Mouse (Mus musculus): ENCODE results near the gene Olfr628. TPM values are rescaled to one million over a fixed set of nuclear protein-coding genes. Genes with fewer than 3 reads are reported as not detected.

The Olfr628 gene
- polyA plus RNA-seq (2012; rRNA removed), result not detected in 2 replicates

GRCm38 (mm10) chr7:103730074-103730473 lies at the start of gene Olfr628:
Olfr628 (plus strand) TSS chr7:103730374.

GRCm38 (mm10) chr7:103682420-103682819 lies 47.8 kb upstream of the Olfr628 start, which contains the start of gene Olfr625-ps1:
Olfr625-ps1 (plus strand) TSS chr7:103682720.

GRCm38 (mm10) chr7:103714371-103714770 lies 15.8 kb upstream of the Olfr628 start, which contains the start of gene Olfr243:
Olfr243 (plus strand) TSS chr7:103714671.

GRCm38 (mm10) chr7:103744843-103745242 lies 14.7 kb downstream of the Olfr628 start, which contains the start of gene Olfr629:
Olfr629 (minus strand) TSS chr7:103744943.

GRCm38 (mm10) chr7:103757233-103757632 lies 27.1 kb downstream of the Olfr628 start, which contains the start of gene Olfr630:
Olfr630 (minus strand) TSS chr7:103757333.

GRCm38 (mm10) chr7:103771494-103771893 lies 41.3 kb downstream of the Olfr628 start, which contains the start of gene Olfr69:
Olfr69 (minus strand) TSS chr7:103771594.

GRCm38 (mm10) chr7:103779598-103779997 lies 49.4 kb downstream of the Olfr628 start, which contains the start of gene Olfr68:
Olfr68 (minus strand) TSS chr7:103779698.

Other genes starting within 250 kb of the Olfr628 start
- not detected in 2 replicates for gene Olfr609, start 232.3 kb upstream of the Olfr628 start, polyA plus RNA-seq (2012; rRNA removed)
- not detected in 2 replicates for gene Olfr610, start 218.3 kb upstream of the Olfr628 start, polyA plus RNA-seq (2012; rRNA removed)
- gene Olfr611, start 209.5 kb upstream of the Olfr628 start, polyA plus RNA-seq (2012; rRNA removed), result not detected in 2 replicates
- not detected in 2 replicates for gene Olfr612, start 187.7 kb upstream of the Olfr628 start, polyA plus RNA-seq (2012; rRNA removed)
- not detected in 2 replicates for gene Olfr613, start 182.3 kb upstream of the Olfr628 start, polyA plus RNA-seq (2012; rRNA removed)
- gene Olfr615, start 174.3 kb upstream of the Olfr628 start, polyA plus RNA-seq (2012; rRNA removed), result not detected in 2 replicates
- gene Olfr616, start 161.2 kb upstream of the Olfr628 start, polyA plus RNA-seq (2012; rRNA removed), result not detected in 2 replicates
- gene Olfr617, start 157.3 kb upstream of the Olfr628 start, polyA plus RNA-seq (2012; rRNA removed), result not detected in 2 replicates
- not detected in 2 replicates for gene Olfr618, start 140.3 kb upstream of the Olfr628 start, polyA plus RNA-seq (2012; rRNA removed)
- not detected in 2 replicates for gene Olfr619, start 129.8 kb upstream of the Olfr628 start, polyA plus RNA-seq (2012; rRNA removed)
- not detected in 2 replicates for gene Olfr620, start 117.8 kb upstream of the Olfr628 start, polyA plus RNA-seq (2012; rRNA removed)
- not detected in 2 replicates for gene Olfr622, start 87.7 kb upstream of the Olfr628 start, polyA plus RNA-seq (2012; rRNA removed)
- not detected in 2 replicates for gene Olfr623, start 66.7 kb upstream of the Olfr628 start, polyA plus RNA-seq (2012; rRNA removed)
- gene Olfr624, start 59.2 kb upstream of the Olfr628 start, polyA plus RNA-seq (2012; rRNA removed), result not detected in 2 replicates
- gene Olfr625-ps1, start 47.7 kb upstream of the Olfr628 start, polyA plus RNA-seq (2012; rRNA removed), result not detected in 2 replicates
- not detected in 2 replicates for gene Olfr243, start 15.7 kb upstream of the Olfr628 start, polyA plus RNA-seq (2012; rRNA removed)
- not detected in 2 replicates for gene Olfr629, start 14.6 kb downstream of the Olfr628 start, polyA plus RNA-seq (2012; rRNA removed)
- gene Olfr630, start 27.0 kb downstream of the Olfr628 start, polyA plus RNA-seq (2012; rRNA removed), result not detected in 2 replicates
- gene Olfr69, start 41.2 kb downstream of the Olfr628 start, polyA plus RNA-seq (2012; rRNA removed), result not detected in 2 replicates
- gene Olfr68, start 49.3 kb downstream of the Olfr628 start, polyA plus RNA-seq (2012; rRNA removed), result not detected in 2 replicates
- gene Olfr67, start 61.4 kb downstream of the Olfr628 start, polyA plus RNA-seq (2012; rRNA removed), result not detected in 2 replicates
- gene Hbb-bt, start 83.6 kb downstream of the Olfr628 start, polyA plus RNA-seq (2012; rRNA removed), result 211 and 248 TPM in 2 replicates
- gene Hbb-bs, start 97.7 kb downstream of the Olfr628 start, polyA plus RNA-seq (2012; rRNA removed), result 1,468 and 1,656 TPM in 2 replicates
- not detected in 2 replicates for gene Hbb-bh2, start 110.1 kb downstream of the Olfr628 start, polyA plus RNA-seq (2012; rRNA removed)
- gene Hbb-bh1, start 112.8 kb downstream of the Olfr628 start, polyA plus RNA-seq (2012; rRNA removed), result not detected in 2 replicates
- gene Hbb-y, start 122.8 kb downstream of the Olfr628 start, polyA plus RNA-seq (2012; rRNA removed), result 1.0 and 1.8 TPM in 2 replicates
- gene Olfr66, start 155.9 kb downstream of the Olfr628 start, polyA plus RNA-seq (2012; rRNA removed), result not detected in 2 replicates
- not detected in 2 replicates for gene Olfr64, start 164.1 kb downstream of the Olfr628 start, polyA plus RNA-seq (2012; rRNA removed)
- not detected in 2 replicates for gene Olfr65, start 173.1 kb downstream of the Olfr628 start, polyA plus RNA-seq (2012; rRNA removed)
- gene Olfr631, start 198.5 kb downstream of the Olfr628 start, polyA plus RNA-seq (2012; rRNA removed), result not detected in 2 replicates
- 0.03 TPM in 1 of 2 replicates, not detected in the other for gene Olfr632, start 204.0 kb downstream of the Olfr628 start, polyA plus RNA-seq (2012; rRNA removed)
- not detected in 2 replicates for gene Olfr633, start 214.1 kb downstream of the Olfr628 start, polyA plus RNA-seq (2012; rRNA removed)
- not detected in 2 replicates for gene Olfr635, start 240.8 kb downstream of the Olfr628 start, polyA plus RNA-seq (2012; rRNA removed)